Mouse (Mus musculus) liver, embryonic 12.5 days (tissue): ENCODE measurements at regions not wholly inside any gene's neighbourhood (a gene's known extent, or its start where the extent isn't known, plus 50 kb on each side); places are given as distances from the start of the nearest gene placed in this dataset.

Source experiments
- ATAC-seq: fragments of 200-750 bp; cut with Nextera tagmentation; 2 replicates; pipeline ENCODE4 v1.8.0; 2017; ENCODE audit warnings: moderate number of reproducible peaks, mild to moderate bottlenecking, moderate library complexity
- H3K27ac ChIP-seq: fragments of 300-500 bp; sonication (generic); 2 replicates; pipeline ENCODE4 v1.5.1; 2016; ENCODE audit warnings: mild to moderate bottlenecking
- H3K27me3 ChIP-seq: fragments of 300-500 bp; sonication (generic); replicated peaks from 2 replicates; pipeline ENCODE4 v1.6.1; 2016; ENCODE audit warnings: mild to moderate bottlenecking, moderate library complexity
- H3K36me3 ChIP-seq: fragments of 300-500 bp; sonication (generic); 2 replicates; pipeline ENCODE4 v1.6.1; 2016; ENCODE audit warnings: mild to moderate bottlenecking, moderate library complexity
- H3K4me1 ChIP-seq: fragments of 300-500 bp; sonication (generic); 2 replicates; pipeline ENCODE4 v1.6.1; 2016
- H3K4me2 ChIP-seq: fragments of 300-500 bp; sonication (generic); 2 replicates; pipeline ENCODE4 v1.6.1; 2016; ENCODE audit warnings: mild to moderate bottlenecking, moderate library complexity
- H3K4me3 ChIP-seq: fragments of 300-500 bp; sonication (generic); 2 replicates; pipeline ENCODE4 v1.5.1; 2016; ENCODE audit warnings: mild to moderate bottlenecking, moderate library complexity
- H3K9ac ChIP-seq: fragments of 300-500 bp; sonication (generic); 2 replicates; pipeline ENCODE4 v1.6.1; 2016; ENCODE audit warnings: mild to moderate bottlenecking, moderate library complexity
- H3K9me3 ChIP-seq: fragments of 300-500 bp; sonication (generic); replicated peaks from 2 replicates; pipeline ENCODE4 v1.6.1; 2016; ENCODE audit warnings: mild to moderate bottlenecking, moderate library complexity
- WGBS: fragments of 180-500 bp; shearing (Covaris S2); methylation state at CpG from one replicate; pipeline ENCODE4 v1.1.7; 2016; ENCODE audit not compliant: insufficient replicate concordance; 5-methylcytosine and 5-hydroxymethylcytosine counted together

- H3K9ac ChIP-seq, result no peak overlapping the region
- H3K27ac ChIP-seq, result no peak overlapping the region
- H3K27me3 ChIP-seq, result no peaks in the 10 kb centered on the region
- no peaks in the 10 kb centered on the region for H3K9me3 ChIP-seq
- no peaks in the 10 kb centered on the region for H3K36me3 ChIP-seq
- no peak overlapping the region for H3K4me3 ChIP-seq
- ATAC-seq, result no peak
- no peaks in the 10 kb centered on the region for H3K4me1 ChIP-seq
- H3K4me2 ChIP-seq, result no peak overlapping the region
Observed at GRCm38 (mm10) chr11:111555131-111555530, 489.2 kb downstream of the Kcnj2 start.

GRCm38 (mm10) chr11:111555615-111556014, 489.7 kb downstream of the Kcnj2 start:
- H3K9me3 ChIP-seq, result no peaks in the 10 kb centered on the region
- no peak overlapping the region for H3K9ac ChIP-seq
- 78% methylated on average over 6 of the region's 6 CpGs for WGBS
- no peaks in the 10 kb centered on the region for H3K4me1 ChIP-seq
- no peaks in the 10 kb centered on the region for H3K36me3 ChIP-seq
- no peak overlapping the region for H3K27ac ChIP-seq
- H3K27me3 ChIP-seq, result no peaks in the 10 kb centered on the region
- H3K4me3 ChIP-seq, result no peak overlapping the region
- ATAC-seq, result no peak
- no peak overlapping the region for H3K4me2 ChIP-seq

GRCm38 (mm10) chr11:111558302-111559140, 492.6 kb downstream of the Kcnj2 start:
- no peak overlapping the region for H3K4me3 ChIP-seq
- no peaks in the 10 kb centered on the region for H3K36me3 ChIP-seq
- H3K27ac ChIP-seq, result no peak overlapping the region
- H3K9me3 ChIP-seq, result no peaks in the 10 kb centered on the region
- H3K4me1 ChIP-seq, result no peaks in the 10 kb centered on the region
- 71% methylated on average over 9 of the region's 9 CpGs for WGBS
- H3K9ac ChIP-seq, result no peak overlapping the region
- H3K4me2 ChIP-seq, result no peak overlapping the region
- ATAC-seq, result no peak
- no peaks in the 10 kb centered on the region for H3K27me3 ChIP-seq

GRCm38 (mm10) chr11:111563171-111563570, 497.2 kb downstream of the Kcnj2 start:
- 66% methylated on average over 5 of the region's 5 CpGs for WGBS

GRCm38 (mm10) chr11:111568041-111568440, 502.1 kb downstream of the Kcnj2 start:
- no peak overlapping the region for H3K4me3 ChIP-seq
- H3K4me1 ChIP-seq, result no peaks in the 10 kb centered on the region
- H3K9ac ChIP-seq, result no peak overlapping the region
- H3K27me3 ChIP-seq, result no peaks in the 10 kb centered on the region
- H3K9me3 ChIP-seq, result no peaks in the 10 kb centered on the region
- no peak for ATAC-seq
- H3K36me3 ChIP-seq, result no peaks in the 10 kb centered on the region
- H3K27ac ChIP-seq, result no peak overlapping the region
- WGBS, result 78% methylated on average over 6 of the region's 6 CpGs
- H3K4me2 ChIP-seq, result no peak overlapping the region

More at GRCm38 (mm10) chr11:111563171-111563570, 497.2 kb downstream of the Kcnj2 start:
- no peaks in the 10 kb centered on the region for H3K36me3 ChIP-seq
- no peak overlapping the region for H3K9ac ChIP-seq
- H3K4me1 ChIP-seq, result no peaks in the 10 kb centered on the region
- no peaks in the 10 kb centered on the region for H3K9me3 ChIP-seq
- H3K27me3 ChIP-seq, result no peaks in the 10 kb centered on the region
- ATAC-seq, result no peak
- no peak overlapping the region for H3K4me2 ChIP-seq
- no peak overlapping the region for H3K27ac ChIP-seq
- H3K4me3 ChIP-seq, result no peak overlapping the region

GRCm38 (mm10) chr11:111568876-111569275, 502.9 kb downstream of the Kcnj2 start:
- Histone ChIP-seq H3K36me3 (no peaks in the 10 kb centered on the region), H3K27ac (no peak overlapping the region), H3K4me1 (no peaks in the 10 kb centered on the region), H3K9me3 (no peaks in the 10 kb centered on the region), H3K9ac (no peak overlapping the region), H3K27me3 (no peaks in the 10 kb centered on the region), H3K4me2 (no peak overlapping the region), H3K4me3 (no peak overlapping the region)
- 73% methylated on average over 9 of the region's 9 CpGs for WGBS
- no peak for ATAC-seq

- Histone ChIP-seq H3K27me3 (no peaks in the 10 kb centered on the region), H3K9me3 (no peaks in the 10 kb centered on the region), H3K27ac (no peak overlapping the region), H3K4me1 (no peaks in the 10 kb centered on the region), H3K9ac (no peak overlapping the region), H3K4me3 (no peak overlapping the region), H3K4me2 (no peak overlapping the region), H3K36me3 (no peaks in the 10 kb centered on the region)
- 20% methylated on average over 1 of the region's 1 CpGs for WGBS
- no peak for ATAC-seq
Observed at GRCm38 (mm10) chr11:111577883-111578282, 511.9 kb downstream of the Kcnj2 start.

- no peak for ATAC-seq
- Histone ChIP-seq H3K9me3 (no peaks in the 10 kb centered on the region), H3K9ac (no peak overlapping the region), H3K4me1 (no peaks in the 10 kb centered on the region), H3K4me3 (no peak overlapping the region), H3K27ac (no peak overlapping the region), H3K27me3 (no peaks in the 10 kb centered on the region), H3K36me3 (no peaks in the 10 kb centered on the region), H3K4me2 (no peak overlapping the region)
- 67% methylated on average over 4 of the region's 4 CpGs for WGBS
Observed at GRCm38 (mm10) chr11:111582980-111583379, 517.0 kb downstream of the Kcnj2 start.

- Histone ChIP-seq H3K9me3 (no peaks in the 10 kb centered on the region), H3K36me3 (no peaks in the 10 kb centered on the region), H3K4me3 (no peak overlapping the region), H3K4me2 (0 out of 2 replicates have a peak overlapping the region, but pooled peaks have one; percentile 9), H3K9ac (no peak overlapping the region), H3K4me1 (no peaks in the 10 kb centered on the region), H3K27ac (no peak overlapping the region), H3K27me3 (no peaks in the 10 kb centered on the region)
- 65% methylated on average over 13 of the region's 13 CpGs for WGBS
- ATAC-seq, result no peak
Observed at GRCm38 (mm10) chr11:111583606-111584005, 517.6 kb downstream of the Kcnj2 start.

- H3K36me3 ChIP-seq, result no peaks in the 10 kb centered on the region
- H3K4me3 ChIP-seq, result no peak overlapping the region
- H3K27me3 ChIP-seq, result no peaks in the 10 kb centered on the region
- no peak overlapping the region for H3K9ac ChIP-seq
- no peak overlapping the region for H3K4me2 ChIP-seq
- no peak overlapping the region for H3K27ac ChIP-seq
- ATAC-seq, result no peak
- H3K9me3 ChIP-seq, result no peaks in the 10 kb centered on the region
- H3K4me1 ChIP-seq, result no peaks in the 10 kb centered on the region
Observed at GRCm38 (mm10) chr11:111599456-111599855, 533.5 kb downstream of the Kcnj2 start.

- Histone ChIP-seq H3K4me2 (no peak overlapping the region), H3K4me1 (no peaks in the 10 kb centered on the region), H3K9me3 (no peaks in the 10 kb centered on the region), H3K9ac (no peak overlapping the region), H3K36me3 (no peaks in the 10 kb centered on the region), H3K27ac (no peak overlapping the region), H3K27me3 (no peaks in the 10 kb centered on the region), H3K4me3 (no peak overlapping the region)
- 78% methylated on average over 11 of the region's 11 CpGs for whole genome bisulfite sequencing
- no peak for ATAC-seq
Observed at GRCm38 (mm10) chr11:111605146-111605545, 539.2 kb downstream of the Kcnj2 start.

GRCm38 (mm10) chr11:111610522-111611015, 544.6 kb downstream of the Kcnj2 start:
- H3K4me3 ChIP-seq, result no peak overlapping the region
- 62% methylated on average over 5 of the region's 5 CpGs for WGBS
- no peaks in the 10 kb centered on the region for H3K4me1 ChIP-seq
- H3K9ac ChIP-seq, result no peak overlapping the region
- ATAC-seq, result no peak
- no peaks in the 10 kb centered on the region for H3K27me3 ChIP-seq
- no peak overlapping the region for H3K27ac ChIP-seq
- no peak overlapping the region for H3K4me2 ChIP-seq
- H3K36me3 ChIP-seq, result no peaks in the 10 kb centered on the region
- no peaks in the 10 kb centered on the region for H3K9me3 ChIP-seq

- Histone ChIP-seq H3K9me3 (no peaks in the 10 kb centered on the region), H3K27ac (no peak overlapping the region), H3K4me1 (no peaks in the 10 kb centered on the region), H3K27me3 (no peaks in the 10 kb centered on the region), H3K9ac (no peak overlapping the region), H3K4me3 (no peak overlapping the region), H3K4me2 (no peak overlapping the region), H3K36me3 (no peaks in the 10 kb centered on the region)
- 59% methylated on average over 7 of the region's 7 CpGs for WGBS
- ATAC-seq, result no peak
Observed at GRCm38 (mm10) chr11:111643603-111644002, 577.6 kb downstream of the Kcnj2 start.
